8 mouse cellular contexts compared by ENCODE assay signal in the genomic region with DNA sequence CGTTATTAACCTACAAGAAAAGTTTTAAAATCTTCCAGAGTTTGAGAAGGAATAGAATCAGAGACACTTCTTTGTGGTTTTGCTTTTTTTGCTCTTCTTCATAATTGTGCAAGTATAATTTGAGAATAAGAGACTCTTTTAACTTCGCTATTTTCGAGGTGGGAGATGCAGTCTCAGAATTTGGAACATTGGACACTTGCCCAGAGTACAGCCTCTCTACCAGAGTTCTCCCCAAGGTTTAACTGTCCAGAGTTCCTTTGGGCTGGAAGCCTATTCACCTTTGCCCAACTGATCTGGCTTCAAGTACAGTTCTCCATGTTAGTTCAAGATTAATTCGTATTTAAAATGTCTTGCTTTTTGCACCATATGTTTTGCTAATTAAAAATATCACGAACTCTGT. TPM values are rescaled to one million over a fixed set of nuclear protein-coding genes. Genes with fewer than 3 reads are reported as not detected.
DNase-seq lines count a peak whose midpoint lies in the region; ATAC-seq and TF ChIP-seq lines count a peak whose summit lies in the region.

No protein-coding gene starts in this region.

- DNase-seq in midbrain, postnatal 0 days (ENCODE audit: low spot score): no peak
- DNase-seq in frontal cortex, postnatal 36 days (ENCODE audit: low spot score in 2 of 2): no peak
- no peak for DNase-seq in thymus, postnatal 25 days
- DNase-seq in gastrocnemius, postnatal 10 days: no peak

- peaks cover 5% of the 10 kb centered on the region; the same call in 1 of the 2 replicates for H3K4me1 ChIP-seq in megakaryocyte, embryonic 14.5 days
- peaks cover 4% of the 10 kb centered on the region; the same call in 1 of the 2 replicates for H3K4me1 ChIP-seq in forebrain, embryonic 13.5 days
- no peaks in the 10 kb centered on the region for H3K4me1 ChIP-seq in kidney, embryonic 16.5 days (ENCODE audit: insufficient read depth, low read length)
- H3K4me1 ChIP-seq in midbrain, postnatal 0 days (ENCODE audit: insufficient read depth, low read length): no peaks in the 10 kb centered on the region

- peak overlapping the region; percentile 39; the same call in 1 of the 2 replicates for H3K4me2 ChIP-seq in forebrain, embryonic 13.5 days
- peak overlapping the region; percentile 30 for H3K4me2 ChIP-seq in kidney, embryonic 16.5 days (replicated peaks; ENCODE audit: low read depth, low read length)
- H3K4me2 ChIP-seq in midbrain, postnatal 0 days (ENCODE audit: low read depth, low read length, poor library complexity, severe bottlenecking): no peak overlapping the region; the same call in 1 of the 2 replicates

- no peak overlapping the region for H3K9ac ChIP-seq in forebrain, embryonic 13.5 days
- H3K9ac ChIP-seq in kidney, embryonic 16.5 days (replicated peaks; ENCODE audit: low read length): no peak overlapping the region
- H3K9ac ChIP-seq in midbrain, postnatal 0 days (replicated peaks; ENCODE audit: low read length, poor library complexity, severe bottlenecking): no peak overlapping the region

- H3K9me3 ChIP-seq in megakaryocyte, embryonic 14.5 days: no peaks in the 10 kb centered on the region
- H3K9me3 ChIP-seq in forebrain, embryonic 13.5 days (replicated peaks): no peaks in the 10 kb centered on the region
- H3K9me3 ChIP-seq in kidney, embryonic 16.5 days (ENCODE audit: low read length): no peaks in the 10 kb centered on the region
- H3K9me3 ChIP-seq in midbrain, postnatal 0 days (ENCODE audit: low read length): no peaks in the 10 kb centered on the region

- H3K36me3 ChIP-seq in megakaryocyte, embryonic 14.5 days (replicated peaks; ENCODE audit: low read length): peaks cover 4% of the 10 kb centered on the region
- H3K36me3 ChIP-seq in forebrain, embryonic 13.5 days (ENCODE audit: poor library complexity, severe bottlenecking): no peaks in the 10 kb centered on the region
- H3K36me3 ChIP-seq in kidney, embryonic 16.5 days (ENCODE audit: insufficient read depth, low read length): no peaks in the 10 kb centered on the region
- no peaks in the 10 kb centered on the region for H3K36me3 ChIP-seq in midbrain, postnatal 0 days (ENCODE audit: insufficient read depth, low read length)

- H3K27ac ChIP-seq in forebrain, embryonic 13.5 days: no peak overlapping the region
- no peak overlapping the region for H3K27ac ChIP-seq in kidney, embryonic 16.5 days (ENCODE audit: low read length)
- H3K27ac ChIP-seq in midbrain, postnatal 0 days (ENCODE audit: low read depth, low read length): no peak overlapping the region

- TF ChIP-seq CTCF in midbrain, postnatal 0 days (IDR thresholded peaks at IDR 0.05): no peak

- peaks cover 4% of the 10 kb centered on the region for H3K27me3 ChIP-seq in megakaryocyte, embryonic 14.5 days (replicated peaks)
- H3K27me3 ChIP-seq in forebrain, embryonic 13.5 days: no peaks in the 10 kb centered on the region
- H3K27me3 ChIP-seq in kidney, embryonic 16.5 days (ENCODE audit: insufficient read depth, low read length): peaks cover 7% of the 10 kb centered on the region; the same call in 1 of the 2 replicates
- H3K27me3 ChIP-seq in midbrain, postnatal 0 days (ENCODE audit: insufficient read depth, low read length): no peaks in the 10 kb centered on the region

- ATAC-seq in megakaryocyte, adult 5-6 weeks (ENCODE audit: poor library complexity, severe bottlenecking): no peak
- ATAC-seq in forebrain, embryonic 13.5 days: peak; percentile 28; the same call in 1 of the 2 replicates
- ATAC-seq in kidney, embryonic 16.5 days (ENCODE audit: low FRiP score, low TSS enrichment): peak; percentile 37; the same call in 1 of the 2 replicates
- no peak for ATAC-seq in midbrain, postnatal 0 days (ENCODE audit: low FRiP score)

- WGBS in forebrain, embryonic 13.5 days: 40% methylated on average over 5 of the region's 5 CpGs
- 42% methylated on average over 5 of the region's 5 CpGs for WGBS in kidney, embryonic 16.5 days
- 43% methylated on average over 5 of the region's 5 CpGs for WGBS in midbrain, postnatal 0 days

- peak overlapping the region; percentile 97 for H3K4me3 ChIP-seq in megakaryocyte, embryonic 14.5 days (replicated peaks)
- peak overlapping the region; percentile 55 for H3K4me3 ChIP-seq in forebrain, embryonic 13.5 days
- H3K4me3 ChIP-seq in kidney, embryonic 16.5 days (ENCODE audit: low read length): peak overlapping the region; percentile 40
- H3K4me3 ChIP-seq in midbrain, postnatal 0 days (ENCODE audit: low read depth, low read length): peak overlapping the region; percentile 50; the same call in 1 of the 2 replicates

RNA-seq across cellular contexts. Expression of a gene that starts 0.5 kb away (rescaled TPM):
- 0.56 and 1.6 TPM in 2 replicates for polyA plus RNA-seq in megakaryocyte, embryonic 14.5 days (2012; ENCODE audit: insufficient read depth, low replicate concordance)
- total RNA-seq in megakaryocyte, adult 5-6 weeks (2015): 18.4 and 22.7 TPM in 2 replicates
- total RNA-seq in megakaryocyte, adult 5-6 weeks (2017): 30.8 and 34.1 TPM in 2 replicates
- 14.9 and 15.8 TPM in 2 replicates for polyA plus RNA-seq in forebrain, embryonic 13.5 days (2015; fragmentation: Nextera tagmentation; extraction: Ambion mirVana)
- polyA plus RNA-seq in kidney, embryonic 16.5 days (2015; fragmentation: Nextera tagmentation; extraction: Ambion mirVana): 15.2 and 15.3 TPM in 2 replicates
- 12.7 and 13.6 TPM in 2 replicates for total RNA-seq in midbrain, postnatal 0 days (2014; rRNA removed)
- 11.4 and 12.3 TPM in 2 replicates for polyA plus RNA-seq in midbrain, postnatal 0 days (2015; fragmentation: Nextera tagmentation; extraction: Ambion mirVana)
- 1 to 10 TPM; 7.4 to 8.2 TPM for total RNA-seq in gastrocnemius, postnatal 10 days (2021)

RNA-seq across cellular contexts. Expression of a gene that starts 58.5 kb away (rescaled TPM):
- polyA plus RNA-seq in megakaryocyte, embryonic 14.5 days (2012; ENCODE audit: insufficient read depth, low replicate concordance): 9.4 TPM in 1 of 2 replicates, not detected in the other
- total RNA-seq in megakaryocyte, adult 5-6 weeks (2015): 50.8 and 54.7 TPM in 2 replicates
- 73.8 and 79.4 TPM in 2 replicates for total RNA-seq in megakaryocyte, adult 5-6 weeks (2017)
- polyA plus RNA-seq in forebrain, embryonic 13.5 days (2015; fragmentation: Nextera tagmentation; extraction: Ambion mirVana): 23.7 TPM in 2 replicates
- polyA plus RNA-seq in kidney, embryonic 16.5 days (2015; fragmentation: Nextera tagmentation; extraction: Ambion mirVana): 42.5 and 44.0 TPM in 2 replicates
- 36.1 and 38.1 TPM in 2 replicates for total RNA-seq in midbrain, postnatal 0 days (2014; rRNA removed)
- polyA plus RNA-seq in midbrain, postnatal 0 days (2015; fragmentation: Nextera tagmentation; extraction: Ambion mirVana): 39.5 and 44.0 TPM in 2 replicates
- 10 to 100 TPM; 32.4 to 34.2 TPM for total RNA-seq in gastrocnemius, postnatal 10 days (2021)

Comparison
In these comparisons a context has a peak if more than half of its experiments do, and no peak if none do; other contexts are left out.
1. H3K4me3 ChIP-seq: peak in every context shown above with its lines; median percentile 97 in megakaryocyte, embryonic 14.5 days; 55 in forebrain, embryonic 13.5 days; 50 in midbrain, postnatal 0 days; 40 in kidney, embryonic 16.5 days.
2. ATAC-seq: peak in forebrain, embryonic 13.5 days (single experiment) and kidney, embryonic 16.5 days (single experiment); none in megakaryocyte, adult 5-6 weeks (single experiment) and midbrain, postnatal 0 days (single experiment).